Mouse (Mus musculus) left cerebral cortex, postnatal 4 days (tissue): Measurements from ENCODE around the gene Tagln. TPM values are rescaled to one million over a fixed set of nuclear protein-coding genes. Genes with fewer than 3 reads are reported as not detected.

Experiments
- DNase-seq: peaks from one replicate; pipeline ENCODE4 v3.0.0-alpha.2; 2022
- intact Hi-C: fragments of 180-260 bp; cut with DNase I; formaldehyde crosslinking; loops from one replicate; pipeline ENCODE4 v1.15.1; 2025
- total RNA-seq, 2 experiments: library from RNA; stranded (reverse); gene quantifications; 2 replicates each; pipeline ENCODE4 v1.2.3; 2021

Gene Tagln
- total RNA-seq, 2 experiments from 2014 or later = 5.7 to 6.9 TPM

DNA sequence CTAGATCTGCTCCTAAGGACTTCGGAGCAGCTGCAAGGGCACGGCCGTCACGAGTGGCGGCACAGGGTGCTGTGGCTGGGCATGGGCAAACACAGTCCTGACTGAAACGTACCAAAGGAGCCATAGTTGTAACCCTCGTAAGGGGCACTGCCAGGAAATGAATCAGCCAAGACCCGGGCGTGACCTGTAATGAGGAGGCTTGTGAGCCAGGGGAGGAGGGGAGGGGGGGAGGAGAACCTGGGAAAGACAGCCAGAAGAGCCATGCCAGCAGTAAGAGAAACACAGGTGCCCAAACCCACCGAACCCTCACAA is 11.0 kb upstream of the Tagln start:
- intact Hi-C loops = no loop called here
- no peak for DNase-seq

DNA sequence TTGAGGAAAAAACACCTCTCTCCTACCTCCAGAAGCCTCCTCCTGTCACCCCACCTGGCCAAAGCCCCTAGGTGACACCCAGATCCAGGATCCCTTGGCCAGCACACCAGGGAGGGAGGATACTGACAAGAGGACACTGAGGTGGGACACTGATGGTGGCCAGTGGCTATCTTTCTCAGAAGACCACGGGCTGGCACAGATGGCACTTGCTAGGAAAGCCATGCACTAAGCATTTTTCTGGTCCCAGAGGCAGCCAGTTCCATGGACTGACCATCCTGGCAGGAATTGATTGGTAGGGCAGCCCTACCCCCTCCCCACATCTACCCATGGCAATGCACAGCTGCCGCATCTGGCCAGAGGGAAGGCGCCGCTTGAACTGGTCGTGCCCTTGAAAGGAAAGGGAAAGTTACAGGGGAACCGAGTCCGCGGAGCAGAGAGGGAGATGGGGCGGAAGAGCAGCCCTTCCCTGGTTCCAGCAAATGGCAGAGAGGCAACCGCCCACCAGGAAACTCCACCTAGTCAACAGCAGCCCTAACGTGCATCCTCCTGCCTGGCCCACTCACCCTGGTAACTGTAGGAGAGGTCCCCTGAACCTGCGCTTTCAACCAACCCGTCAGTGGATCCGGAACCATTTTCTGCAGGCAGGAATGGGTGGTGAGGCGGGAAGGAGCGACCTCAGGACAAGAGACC is 10.5 kb upstream of the Tagln start:
- no peak for DNase-seq
- intact Hi-C loops = no loop called here

DNA sequence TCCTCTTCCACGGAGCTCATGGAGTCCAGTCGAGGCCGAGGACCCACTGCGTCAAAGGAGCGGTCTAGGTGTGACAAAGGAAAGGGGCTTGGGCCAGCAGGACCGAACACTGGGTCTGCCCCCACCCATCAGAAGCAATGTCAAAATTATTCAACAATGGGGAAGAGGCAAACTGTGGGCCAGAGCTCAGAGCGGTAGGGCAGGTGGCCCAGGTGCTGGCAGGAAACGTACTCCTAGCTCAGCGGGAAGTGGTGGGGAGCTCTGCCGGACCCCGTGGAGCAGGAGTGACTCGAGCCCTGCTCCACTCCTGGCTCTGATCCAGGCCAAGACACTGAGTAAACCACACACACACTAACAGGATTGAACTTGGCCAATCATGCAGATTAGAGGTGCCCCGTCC is 9.9 kb upstream of the Tagln start:
- no peak for DNase-seq
- intact Hi-C loops = no loop called here

GRCm38 (mm10) chr9:45944506-45945400 is 8.9 kb upstream of the Tagln start:
- intact Hi-C loops = no loop called here
- no peak for DNase-seq

DNA sequence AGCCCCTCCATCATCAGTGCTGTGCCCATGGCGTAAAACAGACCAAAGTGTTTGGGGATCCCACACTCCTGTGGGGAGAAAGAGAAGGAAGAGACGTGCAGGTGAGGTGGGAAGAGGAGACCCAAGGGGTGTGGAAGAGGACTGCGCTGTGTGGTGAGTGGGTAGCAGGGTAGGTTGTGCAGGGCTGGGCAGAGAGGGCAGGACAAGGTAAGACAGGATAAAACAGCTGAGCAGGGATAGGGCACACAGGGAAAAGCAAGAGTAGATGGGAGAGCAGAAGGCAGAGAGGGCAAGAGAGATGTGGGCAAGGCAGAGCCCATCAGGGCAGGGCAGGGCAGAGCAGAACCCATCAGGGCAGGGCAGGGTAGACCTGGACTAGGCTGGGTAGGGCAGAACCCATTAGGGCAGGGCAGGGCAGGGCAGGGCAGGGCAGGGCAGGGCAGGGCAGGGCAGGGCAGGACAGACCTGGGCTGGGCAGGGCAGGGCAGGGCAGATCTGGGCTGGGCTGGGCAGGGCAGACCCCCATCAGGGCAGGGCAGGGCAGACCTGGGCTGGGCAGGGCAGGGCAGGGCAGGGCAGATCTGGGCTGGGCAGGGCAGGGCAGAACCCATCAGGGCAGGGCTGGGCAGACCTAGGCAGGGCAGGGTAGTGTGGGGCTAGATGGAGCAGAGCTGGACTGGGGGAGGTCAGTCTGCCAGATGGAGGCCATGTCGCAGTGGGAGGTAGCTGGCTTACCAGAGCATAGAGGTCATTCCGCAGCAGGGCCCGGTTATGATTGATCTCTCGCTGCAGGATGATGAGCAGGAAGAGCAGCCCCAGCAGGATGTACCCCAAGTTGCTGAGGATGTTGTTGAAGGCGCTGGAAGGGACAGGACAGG is 8.0 kb upstream of the Tagln start:
- intact Hi-C loops = no loop called here
- no peak for DNase-seq

- intact Hi-C loops = no loop called here
- no peak for DNase-seq
Measured at GRCm38 (mm10) chr9:45942916-45943315, 7.1 kb upstream of the Tagln start.

DNA sequence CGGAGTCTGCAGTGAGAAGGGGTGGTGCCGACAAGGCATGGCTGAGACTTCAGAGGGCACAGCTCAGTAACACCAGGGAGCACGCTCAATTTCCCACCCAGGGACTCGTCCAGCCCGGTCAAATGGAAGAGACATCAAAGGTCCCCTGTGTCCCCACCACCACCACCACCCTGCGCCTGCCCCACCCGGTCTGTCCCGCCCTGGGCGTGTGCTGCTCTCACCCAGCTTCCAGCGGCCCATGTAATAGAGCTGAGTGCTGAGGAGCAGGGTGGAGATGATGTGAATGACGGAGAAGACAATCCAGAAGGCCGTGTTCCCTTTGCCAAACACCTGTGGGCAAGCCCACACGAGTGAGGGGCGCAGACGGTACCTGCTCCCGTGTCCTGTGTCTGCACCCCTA is 6.6 kb upstream of the Tagln start:
- DNase-seq = no peak
- intact Hi-C loops = no loop called here

DNA sequence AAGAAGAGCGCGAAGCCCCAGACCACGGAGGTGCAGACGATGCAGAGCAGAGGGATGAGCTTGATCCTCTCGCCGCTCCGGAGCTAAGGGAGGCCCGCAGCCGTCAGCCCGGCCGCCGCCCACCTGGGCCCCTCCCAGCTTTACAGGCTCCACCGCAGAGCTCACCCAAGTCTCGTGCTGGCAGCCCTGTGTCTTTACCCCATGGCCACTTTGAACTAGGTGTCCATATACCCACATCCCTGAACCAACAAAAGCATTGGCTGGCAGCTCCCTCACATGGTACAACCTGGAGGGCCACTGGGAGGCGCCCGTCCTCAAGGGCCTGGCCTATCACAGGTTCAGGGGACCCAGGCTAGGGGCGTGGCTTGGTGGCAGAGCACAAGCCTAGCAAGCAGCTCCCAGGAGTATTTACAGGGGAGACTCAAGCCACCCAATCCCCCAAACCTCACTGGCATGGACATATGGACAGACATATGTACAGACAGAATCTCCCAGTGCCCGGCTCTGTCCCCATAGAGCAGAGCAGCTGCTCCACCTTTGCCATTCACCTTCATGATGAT is 5.6 kb upstream of the Tagln start:
- peak; percentile 34 for DNase-seq
- intact Hi-C loops = no loop called here

DNA sequence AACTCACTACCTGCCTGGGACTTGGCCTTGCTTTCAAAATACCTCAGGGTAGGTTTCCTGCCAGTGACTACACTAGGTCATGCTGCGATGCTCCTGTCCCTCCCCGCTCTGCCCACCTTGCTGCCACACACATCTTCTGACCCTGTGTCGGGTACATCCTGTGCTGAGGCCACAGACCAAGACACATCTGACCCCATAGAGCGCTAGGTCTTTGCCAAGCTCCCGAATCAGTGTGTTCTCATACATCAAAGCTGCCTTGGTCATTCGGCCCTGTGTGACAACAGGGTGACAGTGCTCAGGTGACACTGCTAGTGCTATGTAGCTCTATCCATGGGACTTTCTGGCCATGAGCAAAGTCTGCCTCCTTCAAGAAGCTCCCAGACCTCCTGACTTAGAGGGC is 3.9 kb upstream of the Tagln start:
- no peak for DNase-seq
- intact Hi-C loops = no loop called here

DNA sequence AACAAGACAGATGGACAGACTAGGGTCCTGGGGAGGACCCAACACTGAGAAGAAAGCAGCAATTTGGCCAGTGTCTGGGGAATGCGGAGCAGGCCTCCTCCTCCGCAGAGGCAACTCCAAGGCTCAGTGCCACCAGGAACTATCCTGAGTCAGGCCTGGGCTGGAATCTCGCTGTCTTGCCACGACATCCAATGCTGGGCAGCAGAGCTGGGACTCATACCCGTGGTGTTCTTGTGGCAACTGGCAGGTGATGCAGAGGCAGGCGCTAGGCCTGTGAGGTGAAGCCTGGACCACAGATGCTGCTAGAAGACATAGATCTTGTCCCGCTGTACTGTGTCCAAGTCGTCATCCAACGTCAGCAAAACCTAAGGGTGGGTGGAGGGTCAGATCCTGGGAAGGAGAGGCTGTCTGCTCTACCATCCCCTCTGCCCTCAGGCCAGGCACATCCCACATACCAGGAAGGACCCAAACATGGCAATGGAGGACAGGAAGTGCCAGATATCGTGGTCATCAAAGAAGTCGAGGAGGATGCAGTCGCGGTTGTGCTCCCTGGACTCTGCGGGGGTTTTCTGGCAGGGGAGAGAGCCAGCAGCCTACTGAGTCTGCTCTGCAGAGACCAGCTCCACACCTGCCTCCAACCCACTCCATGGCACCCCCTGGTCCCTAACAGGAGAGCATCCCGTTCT is 3.2 kb upstream of the Tagln start:
- DNase-seq = no peak
- intact Hi-C loops = no loop called here

DNA sequence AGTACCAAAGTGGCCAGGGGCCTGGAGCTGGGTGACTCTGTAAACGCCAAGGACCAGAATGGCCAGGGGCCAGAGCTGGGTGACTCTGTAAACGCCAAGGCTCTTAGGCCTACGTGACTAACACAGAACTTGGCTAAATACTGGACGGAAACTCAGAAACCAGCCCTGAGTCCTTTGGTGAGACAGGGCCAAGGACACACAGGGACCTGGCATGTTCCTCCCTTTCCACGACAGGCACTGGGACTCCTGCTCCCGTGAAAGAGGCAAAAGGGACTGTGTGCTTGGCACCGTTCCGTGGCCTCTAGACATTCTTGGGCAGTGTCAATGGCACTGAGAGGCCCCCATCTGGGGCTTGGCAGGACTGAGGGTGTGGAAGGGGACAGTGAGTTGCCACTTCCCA is 2.2 kb upstream of the Tagln start:
- peak; percentile 38 for DNase-seq
- intact Hi-C loops = no loop called here

GRCm38 (mm10) chr9:45936883-45937282 is 1.0 kb upstream of the Tagln start:
- peak; percentile 76 for DNase-seq
- intact Hi-C loops = no loop called here

DNA sequence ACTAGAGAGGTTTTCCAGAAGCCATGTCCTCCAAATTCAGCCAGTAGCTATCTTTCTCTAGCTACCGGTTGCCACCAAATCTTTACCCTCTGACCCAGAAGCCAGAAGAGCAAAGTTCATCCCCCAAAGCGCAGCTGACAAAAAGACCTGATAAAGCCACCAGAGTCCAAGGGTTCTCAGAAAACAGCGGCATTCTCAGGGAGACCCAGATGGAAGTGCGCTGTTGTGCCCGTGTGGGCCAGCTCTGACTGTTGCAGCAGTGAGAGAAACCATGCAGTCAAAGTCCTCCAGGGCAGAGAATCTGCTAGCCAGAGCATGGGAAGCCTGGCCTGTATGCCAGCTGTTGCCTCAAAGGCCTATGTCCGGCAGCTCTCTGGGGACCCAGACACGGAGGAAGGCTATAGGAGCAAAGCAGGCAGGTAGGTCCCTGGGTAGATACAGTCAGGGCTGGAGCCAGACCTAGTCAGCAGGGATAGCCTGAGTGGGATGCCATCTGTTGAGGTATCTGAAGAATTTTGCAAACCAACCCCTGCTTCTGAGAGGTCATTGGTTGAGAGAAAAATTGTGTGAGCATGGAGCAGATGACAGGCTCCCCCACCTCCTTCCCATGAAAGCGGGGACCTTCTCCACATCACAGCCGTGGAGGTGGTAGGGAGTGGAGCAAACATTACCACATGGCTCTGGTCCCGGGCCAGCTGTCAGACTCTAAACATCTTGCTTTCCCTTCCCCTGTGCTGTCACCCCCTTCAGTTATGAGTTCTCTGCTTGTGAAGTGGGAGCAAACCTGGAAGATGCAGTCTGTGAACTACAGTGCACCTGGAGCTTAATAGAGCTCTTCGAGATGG is 3.1 kb downstream of the Tagln start:
- intact Hi-C loops = no loop called here
- DNase-seq = no peak

DNA sequence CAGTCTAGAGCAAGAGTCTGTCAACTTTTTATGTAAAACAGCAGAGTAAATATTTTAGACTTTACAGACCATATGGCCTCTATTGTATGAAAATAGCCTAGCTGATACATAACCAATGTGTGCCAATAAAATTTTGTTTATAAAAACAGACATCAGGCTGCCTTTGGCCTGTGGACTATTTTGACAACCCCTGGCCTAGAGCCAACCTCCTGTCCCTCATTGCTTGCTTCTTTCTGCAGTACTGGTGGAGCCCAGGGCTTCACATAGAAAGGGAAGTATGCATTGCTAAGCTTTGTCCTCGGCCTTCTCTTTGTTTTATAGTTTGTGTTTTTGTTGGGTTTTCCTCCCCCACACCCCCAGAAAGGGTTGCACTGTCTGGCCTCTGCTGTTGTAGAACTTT is 3.9 kb downstream of the Tagln start:
- intact Hi-C loops = no loop called here
- DNase-seq = peak; percentile 23

- intact Hi-C loops = no loop called here
- DNase-seq = no peak
Measured at GRCm38 (mm10) chr9:45929285-45929684, 6.6 kb downstream of the Tagln start.

DNA sequence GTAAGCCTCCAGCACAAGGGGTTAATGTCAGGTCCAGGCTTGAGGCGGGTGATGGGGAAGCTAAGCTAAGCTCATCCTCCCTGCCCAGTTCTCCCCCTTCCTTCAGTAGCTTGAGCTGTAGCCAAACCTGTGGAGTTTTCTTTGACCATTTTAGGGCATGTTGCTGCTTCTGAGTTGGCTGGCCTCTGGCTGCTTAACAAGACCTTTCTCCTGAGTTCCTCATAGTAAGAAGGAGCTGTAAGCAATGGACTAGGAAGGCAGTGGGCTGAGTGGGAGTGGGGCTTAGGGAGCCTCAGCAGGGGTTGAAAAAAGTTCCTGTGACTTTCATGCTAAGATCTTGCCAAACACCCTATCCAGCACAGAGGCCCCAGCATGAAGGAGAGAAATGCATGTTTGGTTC is 16.0 kb downstream of the Tagln start:
- intact Hi-C loops = no loop called here
- DNase-seq = no peak

GRCm38 (mm10) chr9:45917041-45917934 is 18.6 kb downstream of the Tagln start:
- peak; percentile 91 for DNase-seq
- intact Hi-C loops = no loop called here

DNA sequence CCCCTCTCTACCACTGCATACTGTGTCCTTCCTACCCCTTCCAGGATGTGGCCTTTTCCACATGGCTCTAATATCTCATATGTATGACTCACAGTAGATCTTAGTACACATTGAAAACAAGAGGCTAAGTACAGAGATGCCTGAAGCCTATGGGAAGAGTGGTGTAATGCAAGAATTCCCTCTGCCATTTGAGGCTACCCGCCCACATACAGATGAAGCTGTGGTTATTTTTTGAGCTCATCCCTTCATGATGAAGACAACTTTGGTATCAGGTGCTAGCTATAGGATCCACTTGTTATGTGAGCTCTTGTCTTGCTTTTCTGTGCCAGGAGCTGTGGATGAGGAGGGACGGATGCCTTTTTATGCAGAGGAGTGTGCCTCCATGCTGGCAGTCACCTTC is 20.2 kb downstream of the Tagln start:
- intact Hi-C loops = no loop called here
- no peak for DNase-seq

DNA sequence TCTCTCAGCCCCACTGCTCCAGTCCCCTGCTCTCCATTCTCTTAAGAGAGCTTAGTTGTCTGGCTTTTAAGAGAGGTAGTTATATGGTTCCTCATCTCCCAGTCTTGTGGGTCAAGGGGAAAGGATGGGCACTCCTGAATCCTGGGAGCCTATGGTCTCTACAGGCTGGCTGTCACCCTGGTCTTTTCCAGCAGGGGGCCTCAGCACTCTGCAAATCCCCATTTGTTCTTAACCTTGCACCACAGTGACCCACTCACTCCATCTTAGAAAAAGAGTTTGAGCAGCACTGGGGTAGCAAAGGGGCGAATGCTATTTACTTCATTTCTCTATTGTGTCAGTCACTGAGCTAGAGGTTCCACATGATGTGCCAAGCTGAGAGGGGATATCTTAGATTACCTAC is 24.2 kb downstream of the Tagln start:
- peak; percentile 49 for DNase-seq
- intact Hi-C loops = no loop called here
